Mouse (Mus musculus) right cerebral cortex, postnatal 14 days (tissue): ENCODE data around the gene Crybb2.

Experiments
- DNase-seq: peaks from one replicate; pipeline ENCODE4 v3.0.0; 2022

Gene Crybb2

GRCm38 (mm10) chr5:113026706-113027105, 43.2 kb downstream of the Crybb2 start:
- DNase-seq = no peak

- DNase-seq = no peak
Observed at GRCm38 (mm10) chr5:113024154-113024764, 45.7 kb downstream of the Crybb2 start.

- peak; percentile 43 for DNase-seq
Observed at GRCm38 (mm10) chr5:113018190-113018589, 51.7 kb downstream of the Crybb2 start.

GRCm38 (mm10) chr5:113017004-113017403, 52.9 kb downstream of the Crybb2 start:
- no peak for DNase-seq

- DNase-seq = peak; percentile 68
Observed at GRCm38 (mm10) chr5:113015236-113016061, 54.5 kb downstream of the Crybb2 start, which contains the start of gene Grk3. Gene Grk3, minus strand, starts transcription at chr5:113015791.

- peak; percentile 43 for DNase-seq
Observed at GRCm38 (mm10) chr5:113014808-113015235, 55.1 kb downstream of the Crybb2 start.

GRCm38 (mm10) chr5:113014111-113014807, 55.7 kb downstream of the Crybb2 start:
- no peak for DNase-seq

- no peak for DNase-seq
Observed at GRCm38 (mm10) chr5:113011926-113012325, 58.0 kb downstream of the Crybb2 start.

GRCm38 (mm10) chr5:113009183-113009820, 60.6 kb downstream of the Crybb2 start:
- DNase-seq = no peak

- no peak for DNase-seq
Observed at GRCm38 (mm10) chr5:113008496-113008895, 61.4 kb downstream of the Crybb2 start.
